Mouse (Mus musculus): ENCODE measurements around the gene Clec1b. TPM values are rescaled to one million over a fixed set of nuclear protein-coding genes. Genes with fewer than 3 reads are reported as not detected.

The Clec1b gene
- polyA plus RNA-seq, 1 experiment from 2014 or later = 1.5 TPM

Other genes starting within 250 kb of the Clec1b start
- 0.14 TPM in 1 of 2 replicates, not detected in the other for gene Clec2d, start 216.7 kb upstream of the Clec1b start, polyA plus RNA-seq (2015; fragmentation: Nextera tagmentation; extraction: Ambion mirVana)
- gene Cd69, start 121.9 kb upstream of the Clec1b start, polyA plus RNA-seq (2015; fragmentation: Nextera tagmentation; extraction: Ambion mirVana) = not detected in 2 replicates
- gene 4922502D21Rik, start 65.5 kb upstream of the Clec1b start, polyA plus RNA-seq (2015; fragmentation: Nextera tagmentation; extraction: Ambion mirVana) = not detected in 2 replicates
- 0.11 and 0.13 TPM in 2 replicates for gene Clec12a, start 54.6 kb upstream of the Clec1b start, polyA plus RNA-seq (2015; fragmentation: Nextera tagmentation; extraction: Ambion mirVana)
- gene Clec12b, start 11.4 kb upstream of the Clec1b start, polyA plus RNA-seq (2015; fragmentation: Nextera tagmentation; extraction: Ambion mirVana) = 0.14 TPM in 1 of 2 replicates, not detected in the other
- 0.10 and 0.13 TPM in 2 replicates for gene Clec9a, start 11.6 kb downstream of the Clec1b start, polyA plus RNA-seq (2015; fragmentation: Nextera tagmentation; extraction: Ambion mirVana)
- gene Clec1a, start 54.7 kb downstream of the Clec1b start, polyA plus RNA-seq (2015; fragmentation: Nextera tagmentation; extraction: Ambion mirVana) = 0.92 and 1.5 TPM in 2 replicates
- not detected in 2 replicates for gene Olr1, start 109.9 kb downstream of the Clec1b start, polyA plus RNA-seq (2015; fragmentation: Nextera tagmentation; extraction: Ambion mirVana)
- gene Tmem52b, start 115.3 kb downstream of the Clec1b start, polyA plus RNA-seq (2015; fragmentation: Nextera tagmentation; extraction: Ambion mirVana) = not detected in 2 replicates
- 186 and 197 TPM in 2 replicates for gene Gabarapl1, start 135.9 kb downstream of the Clec1b start, polyA plus RNA-seq (2015; fragmentation: Nextera tagmentation; extraction: Ambion mirVana)
- not detected in 2 replicates for gene Klre1, start 180.6 kb downstream of the Clec1b start, polyA plus RNA-seq (2015; fragmentation: Nextera tagmentation; extraction: Ambion mirVana)
- gene Klrd1, start 194.5 kb downstream of the Clec1b start, polyA plus RNA-seq (2015; fragmentation: Nextera tagmentation; extraction: Ambion mirVana) = not detected in 2 replicates
- gene Klrk1, start 226.6 kb downstream of the Clec1b start, polyA plus RNA-seq (2015; fragmentation: Nextera tagmentation; extraction: Ambion mirVana) = 0.11 and 0.17 TPM in 2 replicates
- not detected in 2 replicates for gene Klrc3, start 246.0 kb downstream of the Clec1b start, polyA plus RNA-seq (2015; fragmentation: Nextera tagmentation; extraction: Ambion mirVana)